Mouse (Mus musculus) G1E (cell line): ENCODE measurements around the gene Bbs9. TPM values are rescaled to one million over a fixed set of nuclear protein-coding genes. Genes with fewer than 3 reads are reported as not detected.

Experiments
- ATAC-seq: 2 replicates; pipeline ENCODE4 v1.8.0; 2016; ENCODE audit warnings: mild to moderate bottlenecking; ENCODE audit not compliant: insufficient number of reproducible peaks, poor library complexity, low FRiP score, severe bottlenecking; ENCODE audit errors: extremely low read depth
- DNase-seq: peaks from one replicate; pipeline ENCODE4 v3.0.0; 2012; ENCODE audit warnings: low spot score
- H3K27me3 ChIP-seq: 2 replicates; pipeline ENCODE4 v1.6.1; 2012; ENCODE audit warnings: mild to moderate bottlenecking, low read length, inconsistent platforms; ENCODE audit not compliant: insufficient read depth
- H3K36me3 ChIP-seq: replicated peaks from 2 replicates; pipeline ENCODE3; 2012; ENCODE audit warnings: mild to moderate bottlenecking, inconsistent platforms
- H3K4me1 ChIP-seq: 2 replicates; pipeline ENCODE4 v1.6.1; 2012; ENCODE audit warnings: low read depth, low read length, inconsistent platforms, mixed read lengths; ENCODE audit not compliant: insufficient read depth
- H3K4me3 ChIP-seq: 2 replicates; pipeline ENCODE4 v1.5.1; 2012; ENCODE audit warnings: low read depth, mild to moderate bottlenecking, inconsistent platforms, low read length, moderate library complexity, mixed read lengths
- H3K9me3 ChIP-seq: replicated peaks from 2 replicates; pipeline ENCODE4 v1.6.1; 2012; ENCODE audit warnings: inconsistent platforms
- CTCF ChIP-seq: IDR thresholded peaks from 2 replicates; pipeline ENCODE4 v1.5.1; 2012; ENCODE audit warnings: low read depth, low read length, inconsistent platforms, mixed read lengths
- GATA1 ChIP-seq: IDR thresholded peaks from 2 replicates; pipeline ENCODE4 v1.6.1; 2012; ENCODE audit warnings: borderline replicate concordance, low read length, inconsistent platforms, mixed read lengths
- GATA2 ChIP-seq: IDR thresholded peaks from 2 replicates; pipeline ENCODE4 v1.6.1; 2012; ENCODE audit warnings: low read depth, low read length, inconsistent platforms, borderline replicate concordance
- POLR2AphosphoS5 ChIP-seq: IDR thresholded peaks from 2 replicates; pipeline ENCODE4 v1.6.1; 2012; ENCODE audit warnings: low read depth, low read length, inconsistent platforms; ENCODE audit not compliant: insufficient replicate concordance
- TAL1 ChIP-seq: conservative IDR thresholded peaks from 2 replicates; pipeline ENCODE4 v1.6.1; 2012; ENCODE audit warnings: low read depth, low read length, inconsistent platforms, mixed read lengths
- polyA plus RNA-seq: library from polyadenylated mRNA; stranded (reverse); fragments of >175 nt; gene quantifications from 2 replicates; pipeline ENCODE4 v1.2.3, GENCODE M21; 2012
- total RNA-seq, 2 experiments: library from RNA; stranded (forward) in 1 of 2; stranded (reverse) in 1 of 2; fragments of 200-1000 nt in 1 of 2; fragments of >200 nt in 1 of 2; fragmentation: Nextera tagmentation in 1 of 2; gene quantifications; 2 replicates each; pipeline ENCODE4 v1.2.3; 2014 to 2017

Gene Bbs9
- total and polyA plus RNA-seq, 3 experiments = 3.3 to 26.9 (median 18.4) TPM

DNA sequence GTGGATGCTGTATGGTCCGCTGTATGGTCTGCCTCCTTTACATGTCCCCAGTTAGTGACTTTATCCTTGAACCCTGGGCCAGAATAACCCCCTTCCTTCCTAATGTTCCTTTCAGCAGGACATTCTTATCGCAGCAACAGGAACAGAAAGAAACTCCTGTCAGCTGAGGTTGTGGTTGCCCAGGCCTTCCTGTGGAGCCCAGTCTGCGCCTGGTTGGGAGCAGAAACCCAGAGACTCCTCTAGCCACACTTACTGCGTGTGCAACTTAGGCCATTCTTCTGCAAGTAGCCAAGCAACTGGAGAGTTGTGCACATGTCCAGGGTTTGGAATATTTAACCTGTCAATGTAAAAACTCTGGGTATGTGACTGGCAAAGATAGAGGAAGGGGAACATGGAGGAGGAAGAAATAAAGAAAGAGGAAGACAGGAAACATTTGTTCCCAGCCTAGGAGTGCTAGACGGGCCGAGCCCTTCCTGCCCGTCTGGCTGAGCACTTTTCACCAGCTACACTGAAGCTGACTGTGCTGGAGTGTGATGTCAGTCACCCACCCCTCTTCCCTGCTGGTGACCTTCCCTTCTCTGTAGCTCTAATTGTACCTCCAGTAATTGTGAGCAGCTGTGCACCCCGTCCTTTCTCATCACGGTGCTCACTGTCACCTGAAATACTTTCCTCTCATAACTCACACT, 339.0 kb downstream of the Bbs9 start:
- no peaks in the 10 kb centered on the region for H3K9me3 ChIP-seq
- no peak for DNase-seq
- ATAC-seq = no peak
- TF ChIP-seq GATA2 (no peak), POLR2AphosphoS5 (no peak), GATA1 (no peak), TAL1 (no peak), CTCF (no peak)
- H3K4me3 ChIP-seq = no peak overlapping the region
- H3K36me3 ChIP-seq = peaks cover 28% of the 10 kb centered on the region
- H3K4me1 ChIP-seq = peaks cover 62% of the 10 kb centered on the region
- no peaks in the 10 kb centered on the region for H3K27me3 ChIP-seq

DNA sequence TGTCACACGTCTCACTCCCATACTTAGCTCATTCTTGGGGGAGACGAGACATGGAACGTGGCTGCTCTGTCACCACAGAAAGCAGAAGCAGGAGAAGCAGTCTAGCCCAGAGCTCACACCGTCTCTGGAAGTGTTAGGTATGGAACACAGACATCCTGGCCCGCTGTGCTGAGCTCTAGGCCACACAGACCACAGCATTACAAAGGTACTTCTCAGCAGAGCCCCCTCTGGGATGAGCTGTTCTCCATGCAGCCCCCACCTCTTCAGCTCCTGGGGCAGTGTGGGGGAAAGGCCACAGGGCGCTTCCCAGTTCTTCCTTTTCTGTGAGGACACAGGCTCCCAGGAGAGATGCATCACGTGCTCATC, 339.6 kb downstream of the Bbs9 start:
- TF ChIP-seq TAL1 (no peak), GATA1 (no peak), GATA2 (no peak), CTCF (no peak), POLR2AphosphoS5 (no peak)
- H3K36me3 ChIP-seq = peaks cover 30% of the 10 kb centered on the region
- peaks cover 61% of the 10 kb centered on the region for H3K4me1 ChIP-seq
- H3K27me3 ChIP-seq = no peaks in the 10 kb centered on the region
- ATAC-seq (no peak), DNase-seq (no peak)
- H3K9me3 ChIP-seq = no peaks in the 10 kb centered on the region
- H3K4me3 ChIP-seq = no peak overlapping the region

DNA sequence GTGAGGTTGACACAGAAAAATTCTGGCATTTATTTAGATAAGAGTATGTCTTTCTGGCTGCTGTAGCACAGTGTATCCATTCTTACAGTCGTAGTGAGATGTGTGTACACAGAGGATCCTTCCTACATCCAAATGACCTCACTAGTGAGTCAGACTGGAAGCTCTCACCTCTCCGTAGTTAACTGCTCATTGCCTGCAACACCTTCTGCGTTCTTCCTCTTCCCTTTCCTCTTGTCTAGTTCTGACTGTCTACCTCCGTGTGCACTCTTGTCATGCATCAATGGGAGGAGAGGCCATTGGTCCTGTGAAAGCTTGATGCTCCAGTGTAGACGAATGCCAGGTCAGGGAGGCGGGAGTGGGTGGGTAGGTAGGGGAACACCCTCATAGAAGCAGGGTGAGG, 344.0 kb downstream of the Bbs9 start:
- Histone ChIP-seq H3K9me3 (no peaks in the 10 kb centered on the region), H3K4me3 (no peak overlapping the region), H3K27me3 (no peaks in the 10 kb centered on the region), H3K36me3 (peaks cover 23% of the 10 kb centered on the region), H3K4me1 (peaks cover 29% of the 10 kb centered on the region)
- no peak for DNase-seq
- no peak for ATAC-seq
- TF ChIP-seq GATA1 = no peak
- TF ChIP-seq TAL1 = no peak
- no peak for TF ChIP-seq CTCF
- no peak for TF ChIP-seq GATA2
- TF ChIP-seq POLR2AphosphoS5 = no peak

DNA sequence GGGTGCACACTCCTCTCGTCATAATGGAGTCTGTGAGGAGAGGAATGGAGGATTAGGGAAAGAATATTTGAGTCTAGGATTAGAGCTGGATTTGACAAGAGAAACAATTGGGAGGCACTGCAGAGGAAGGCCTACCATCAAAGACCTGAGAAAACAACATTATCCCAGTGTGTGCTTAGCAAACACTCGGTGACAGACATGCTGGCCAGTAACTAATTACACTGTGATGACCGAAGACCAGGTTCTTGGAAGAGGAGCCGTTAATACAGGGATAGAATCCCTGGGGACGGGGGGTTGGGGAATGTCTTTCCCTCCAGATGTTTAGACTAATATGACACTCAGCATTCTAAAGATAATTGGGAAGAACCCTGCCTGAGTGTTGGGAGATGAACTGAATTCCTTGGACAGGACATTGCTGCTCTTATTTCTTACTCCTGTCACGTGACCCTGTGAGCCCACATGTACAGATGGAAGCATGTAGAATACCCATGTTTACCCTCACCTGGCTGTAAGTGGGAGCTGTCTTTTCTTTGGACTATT, 345.2 kb downstream of the Bbs9 start:
- no peak for DNase-seq
- peaks cover 17% of the 10 kb centered on the region for H3K4me1 ChIP-seq
- no peak for ATAC-seq
- TF ChIP-seq GATA1 = no peak
- no peak for TF ChIP-seq GATA2
- TF ChIP-seq POLR2AphosphoS5 = no peak
- TF ChIP-seq CTCF = no peak
- TF ChIP-seq TAL1 = no peak
- H3K27me3 ChIP-seq = no peaks in the 10 kb centered on the region
- H3K36me3 ChIP-seq = peaks cover 18% of the 10 kb centered on the region
- no peak overlapping the region for H3K4me3 ChIP-seq
- no peaks in the 10 kb centered on the region for H3K9me3 ChIP-seq

DNA sequence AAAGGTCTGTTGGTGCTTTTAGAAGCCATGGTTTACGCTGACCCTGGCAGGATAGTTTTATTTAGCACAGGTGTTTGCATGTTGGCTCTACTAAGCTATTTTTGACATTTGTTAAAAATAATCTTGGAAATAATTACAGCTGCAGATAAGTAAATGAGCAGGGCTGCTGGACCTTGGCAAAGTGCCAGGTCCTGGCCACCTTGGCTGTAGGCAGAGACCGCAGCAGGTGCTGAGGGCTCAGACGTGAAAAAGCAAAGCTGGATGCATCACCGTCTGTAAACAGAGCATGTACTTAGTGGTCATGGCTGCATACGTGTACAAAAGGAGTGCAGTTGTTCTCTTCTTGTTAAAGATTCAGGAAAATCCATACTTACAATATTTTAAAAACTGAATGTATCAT, 347.3 kb downstream of the Bbs9 start:
- Histone ChIP-seq H3K27me3 (no peaks in the 10 kb centered on the region), H3K36me3 (peaks cover 16% of the 10 kb centered on the region), H3K4me3 (no peak overlapping the region), H3K9me3 (no peaks in the 10 kb centered on the region), H3K4me1 (peaks cover 11% of the 10 kb centered on the region)
- ATAC-seq (no peak), DNase-seq (no peak)
- TF ChIP-seq GATA2 (no peak), CTCF (no peak), TAL1 (no peak), GATA1 (no peak), POLR2AphosphoS5 (no peak)

DNA sequence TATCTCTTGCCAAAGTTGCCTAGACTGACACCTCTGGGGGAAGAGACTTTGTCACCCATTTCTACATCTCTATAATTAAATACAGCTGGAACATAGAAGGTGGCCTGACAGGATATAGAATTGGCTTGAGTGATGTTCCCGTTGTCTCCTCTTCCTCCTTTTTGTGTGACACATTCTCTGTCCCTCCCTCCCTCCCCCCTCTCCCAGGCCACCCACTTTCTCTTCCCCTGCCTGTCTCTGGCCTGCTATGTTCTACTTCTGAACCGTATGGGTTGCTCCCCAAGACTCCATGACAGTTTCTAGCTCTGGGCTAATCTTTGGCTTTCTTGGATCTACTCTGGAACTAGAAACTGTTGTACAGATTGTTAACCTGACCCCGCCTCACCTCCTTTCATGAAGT, 348.3 kb downstream of the Bbs9 start:
- H3K4me1 ChIP-seq = peaks cover 12% of the 10 kb centered on the region
- TF ChIP-seq GATA1 (no peak), CTCF (no peak), POLR2AphosphoS5 (no peak), GATA2 (no peak), TAL1 (no peak)
- H3K4me3 ChIP-seq = no peak overlapping the region
- H3K27me3 ChIP-seq = no peaks in the 10 kb centered on the region
- DNase-seq (no peak), ATAC-seq (no peak)
- H3K9me3 ChIP-seq = no peaks in the 10 kb centered on the region
- H3K36me3 ChIP-seq = peaks cover 16% of the 10 kb centered on the region

DNA sequence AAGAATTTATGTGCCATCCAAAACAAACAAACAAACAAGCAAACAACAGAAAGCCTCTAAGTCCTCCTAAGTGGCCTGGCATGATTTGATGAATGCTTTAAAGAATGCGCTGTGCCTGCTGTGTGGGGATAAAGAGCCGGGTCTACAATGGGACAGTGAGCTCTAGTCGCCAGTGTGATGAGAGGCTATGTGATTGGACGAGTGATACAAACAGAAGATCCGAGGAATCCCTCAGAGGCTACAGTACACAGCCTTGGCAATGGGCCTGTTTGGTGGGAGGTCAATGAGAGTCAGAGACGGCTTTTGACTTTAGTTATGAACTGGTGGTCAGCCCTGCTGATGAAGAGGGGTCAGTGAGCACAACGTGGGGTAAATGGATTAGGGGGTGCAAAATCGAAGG, 349.4 kb downstream of the Bbs9 start:
- ATAC-seq (no peak), DNase-seq (no peak)
- peaks cover 19% of the 10 kb centered on the region for H3K36me3 ChIP-seq
- TF ChIP-seq CTCF = no peak
- no peak for TF ChIP-seq GATA2
- TF ChIP-seq GATA1 = no peak
- TF ChIP-seq TAL1 = no peak
- no peak for TF ChIP-seq POLR2AphosphoS5
- no peaks in the 10 kb centered on the region for H3K27me3 ChIP-seq
- no peaks in the 10 kb centered on the region for H3K9me3 ChIP-seq
- H3K4me3 ChIP-seq = no peak overlapping the region
- H3K4me1 ChIP-seq = peaks cover 11% of the 10 kb centered on the region
